Mouse (Mus musculus) liver, embryonic 18 days (tissue): Measurements from ENCODE around the gene Gm10408. TPM values are rescaled to one million over a fixed set of nuclear protein-coding genes. Genes with fewer than 3 reads are reported as not detected.

Experiments
- polyA plus RNA-seq: library from polyadenylated mRNA; depleted of rRNA; stranded (reverse); fragments of >200 nt; gene quantifications from 2 replicates; pipeline ENCODE4 v1.2.3, GENCODE M21; 2012; rRNA removed

Gene Gm10408
- polyA plus RNA-seq = not detected in 2 replicates

DNA sequence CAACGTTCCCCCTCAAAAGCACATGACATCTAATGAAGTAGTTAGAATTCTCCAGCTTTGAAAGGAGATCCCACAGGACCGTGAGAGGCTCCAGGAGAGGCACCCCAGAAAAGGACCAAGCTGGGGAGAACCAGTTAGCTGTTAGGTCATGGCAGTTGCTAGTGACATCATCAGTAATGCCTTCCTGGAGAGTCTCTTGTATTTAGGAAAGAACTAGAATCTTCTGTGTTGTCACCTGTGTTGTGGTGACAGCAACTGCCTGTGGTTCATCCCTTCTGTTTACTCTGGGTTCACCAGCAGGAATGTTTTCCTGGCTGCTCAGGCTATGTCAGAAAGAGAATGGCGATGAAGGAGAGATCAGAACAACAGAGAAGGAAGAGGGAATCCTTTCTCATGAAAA, at the start of gene Gm10408:
TSS of gene Gm10408 (plus strand) at position 301 of the 400 bp plus-strand sequence.

DNA sequence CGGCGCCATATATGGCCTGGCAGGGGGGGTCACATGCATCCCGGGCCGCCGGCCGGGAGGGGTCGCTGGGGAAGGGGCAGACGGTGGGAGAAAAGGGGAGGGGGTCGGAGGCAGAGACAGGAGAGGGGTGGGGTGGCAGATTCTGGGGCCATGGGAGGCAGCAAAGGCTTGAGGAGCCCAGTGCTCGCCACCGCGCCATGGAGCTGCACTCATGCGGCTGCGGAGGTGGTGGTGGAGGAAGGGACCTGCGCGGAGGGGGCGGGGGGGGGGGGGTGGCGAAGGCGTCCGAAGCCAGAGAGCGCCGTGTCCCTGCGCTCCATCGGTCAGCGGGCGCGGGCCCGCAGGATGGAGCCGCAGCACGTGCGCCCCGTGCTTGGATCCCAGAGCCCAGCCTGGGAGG, 36.9 kb upstream of the Gm10408 start, which contains the start of gene Gm10409:
TSS of gene Gm10409 (plus strand) at position 301 of the 400 bp plus-strand sequence.

GRCm38 (mm10) chr14:3427803-3428202, 21.4 kb upstream of the Gm10408 start, which contains the start of gene Gm3005:
Gm3005 (plus strand) TSS chr14:3428103.

Other genes with a start within 250 kb of the Gm10408 start
- 0.23 TPM in 2 replicates for gene D830030K20Rik, start 240.9 kb upstream of the Gm10408 start, polyA plus RNA-seq
- not detected in 2 replicates for gene Gm2956, start 116.8 kb upstream of the Gm10408 start, polyA plus RNA-seq
- not detected in 2 replicates for gene Gm10413, start 54.3 kb upstream of the Gm10408 start, polyA plus RNA-seq
- 0.02 TPM in 1 of 2 replicates, not detected in the other for gene Gm10409, start 36.8 kb upstream of the Gm10408 start, polyA plus RNA-seq
- gene Gm3005, start 21.3 kb upstream of the Gm10408 start, polyA plus RNA-seq = 0.02 and 0.04 TPM in 2 replicates
- not detected in 2 replicates for gene Gm3012, start 185.1 kb downstream of the Gm10408 start, polyA plus RNA-seq
- gene Gm3020, start 202.7 kb downstream of the Gm10408 start, polyA plus RNA-seq = 0.02 TPM in 1 of 2 replicates, not detected in the other
- gene Gm3043, start 239.4 kb downstream of the Gm10408 start, polyA plus RNA-seq = not detected in 2 replicates